Mouse (Mus musculus): Measurements from ENCODE around the gene Draxin. TPM values are rescaled to one million over a fixed set of nuclear protein-coding genes. Genes with fewer than 3 reads are reported as not detected.

Gene Draxin
- polyA plus RNA-seq, 1 experiment from 2014 or later, result 10.5 TPM

DNA sequence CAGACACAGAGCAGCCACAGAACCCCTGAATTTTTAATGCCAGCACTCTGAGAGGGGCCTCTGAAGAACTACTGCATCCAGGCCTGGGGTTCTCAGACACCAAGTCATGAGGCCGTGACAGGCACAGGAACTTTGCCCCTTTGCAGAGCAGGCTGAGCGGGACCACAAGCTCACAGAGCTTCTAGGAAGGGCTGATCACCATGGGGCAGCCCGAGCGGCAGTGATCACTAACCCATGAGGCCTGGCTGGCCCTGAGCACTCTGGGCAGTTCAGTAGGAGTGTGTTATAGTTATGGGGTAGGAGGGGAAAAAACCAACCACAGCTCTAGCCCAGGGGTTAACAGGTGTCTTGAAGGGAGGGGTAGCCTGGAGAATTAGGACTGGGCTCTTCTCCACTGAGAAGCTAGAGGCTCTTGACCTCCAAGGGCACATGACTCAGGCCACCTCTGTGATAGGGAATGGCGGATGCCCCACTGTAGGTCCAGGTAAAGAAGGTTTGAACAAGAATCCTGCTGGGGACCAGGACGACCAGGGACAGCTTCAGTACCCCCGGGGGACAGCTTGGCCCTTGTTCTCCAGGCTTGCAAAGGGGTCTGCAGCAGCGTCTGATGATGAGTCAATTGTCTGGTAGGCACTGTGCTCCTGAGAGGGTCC lies 50.4 kb downstream of the Draxin start:
- H3K4me2 ChIP-seq (ENCODE audit: low read depth), result no peak overlapping the region
- H3K4me3 ChIP-seq (ENCODE audit: low read depth, low read length), result no peak overlapping the region
- DNase-seq (ENCODE audit: low spot score) (no peak), ATAC-seq (ENCODE audit: insufficient read depth, low FRiP score, low TSS enrichment) (no peak)
- H3K9ac ChIP-seq (ENCODE audit: low read length), result no peak overlapping the region
- 83% methylated on average over 8 of the region's 8 CpGs for WGBS
- H3K27ac ChIP-seq (ENCODE audit: low read depth, low read length), result no peak overlapping the region
- peaks cover 5% of the 10 kb centered on the region; the same call in 1 of the 2 replicates for H3K4me1 ChIP-seq (ENCODE audit: control insufficient read depth, insufficient read depth, low read length)
- H3K36me3 ChIP-seq (ENCODE audit: control insufficient read depth, insufficient read depth, low read length), result no peaks in the 10 kb centered on the region
- no peaks in the 10 kb centered on the region for H3K9me3 ChIP-seq (ENCODE audit: control insufficient read depth, low read length)
- no peaks in the 10 kb centered on the region for H3K27me3 ChIP-seq (ENCODE audit: control insufficient read depth, insufficient read depth, low read length)

DNA sequence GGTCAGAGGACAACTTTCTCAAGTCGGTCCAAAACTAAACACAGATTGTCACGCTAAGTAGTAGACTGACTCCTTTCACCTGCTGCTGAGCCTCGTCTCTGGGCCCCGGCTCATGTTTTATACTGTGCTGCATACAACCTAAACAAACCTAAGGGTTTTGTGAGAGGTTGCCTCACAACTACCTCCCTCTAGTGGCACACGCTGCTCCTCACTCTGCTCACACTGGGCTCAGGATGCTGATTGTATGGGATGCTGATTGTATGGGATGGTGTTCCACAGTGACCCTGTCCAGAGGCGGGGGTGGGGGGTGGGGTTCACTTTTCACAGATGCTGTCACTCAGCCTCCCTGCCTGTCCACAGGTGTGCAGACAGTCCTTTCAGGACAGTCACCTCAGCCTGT lies 51.3 kb downstream of the Draxin start:
- DNase-seq (ENCODE audit: low spot score), result no peak
- WGBS, result 69% methylated on average over 6 of the region's 6 CpGs
- H3K4me3 ChIP-seq (ENCODE audit: low read depth, low read length), result no peak overlapping the region
- no peak overlapping the region for H3K4me2 ChIP-seq (ENCODE audit: low read depth)
- H3K27me3 ChIP-seq (ENCODE audit: control insufficient read depth, insufficient read depth, low read length), result no peaks in the 10 kb centered on the region
- no peak for ATAC-seq (ENCODE audit: insufficient read depth, low FRiP score, low TSS enrichment)
- H3K4me1 ChIP-seq (ENCODE audit: control insufficient read depth, insufficient read depth, low read length), result peaks cover 2% of the 10 kb centered on the region; the same call in 1 of the 2 replicates
- no peak overlapping the region for H3K9ac ChIP-seq (ENCODE audit: low read length)
- H3K36me3 ChIP-seq (ENCODE audit: control insufficient read depth, insufficient read depth, low read length), result no peaks in the 10 kb centered on the region
- no peaks in the 10 kb centered on the region for H3K9me3 ChIP-seq (ENCODE audit: control insufficient read depth, low read length)
- no peak overlapping the region for H3K27ac ChIP-seq (ENCODE audit: low read depth, low read length)

DNA sequence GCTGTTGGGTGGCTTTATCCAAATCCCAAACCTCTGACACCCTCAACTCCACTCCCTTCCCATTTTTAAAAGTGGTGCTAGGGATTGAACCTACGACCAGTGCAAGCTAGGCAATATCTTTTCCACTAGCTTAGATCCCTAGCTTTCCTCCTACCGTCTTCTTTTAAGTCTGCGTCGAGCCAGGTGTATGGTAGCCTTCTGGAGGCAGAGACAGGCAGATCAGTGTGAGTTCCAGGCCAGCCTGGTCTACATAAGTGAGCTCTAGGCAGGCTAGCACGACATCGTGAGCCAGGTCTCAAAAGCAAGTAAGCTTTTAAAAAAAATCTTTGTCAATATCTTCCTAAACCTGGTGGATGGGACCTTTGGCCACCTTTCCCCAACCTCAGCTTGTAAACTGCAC lies 54.6 kb downstream of the Draxin start:
- no peak for DNase-seq (ENCODE audit: low spot score)
- no peak overlapping the region for H3K9ac ChIP-seq (ENCODE audit: low read length)
- no peaks in the 10 kb centered on the region for H3K4me1 ChIP-seq (ENCODE audit: control insufficient read depth, insufficient read depth, low read length)
- no peaks in the 10 kb centered on the region for H3K9me3 ChIP-seq (ENCODE audit: control insufficient read depth, low read length)
- H3K27me3 ChIP-seq (ENCODE audit: control insufficient read depth, insufficient read depth, low read length), result no peaks in the 10 kb centered on the region
- H3K4me2 ChIP-seq (ENCODE audit: low read depth), result no peak overlapping the region
- H3K4me3 ChIP-seq (ENCODE audit: low read depth, low read length), result no peak overlapping the region
- WGBS, result 90% methylated on average over 6 of the region's 6 CpGs
- no peak for ATAC-seq (ENCODE audit: insufficient read depth, low FRiP score, low TSS enrichment)
- H3K36me3 ChIP-seq (ENCODE audit: control insufficient read depth, insufficient read depth, low read length), result no peaks in the 10 kb centered on the region
- H3K27ac ChIP-seq (ENCODE audit: low read depth, low read length), result no peak overlapping the region

DNA sequence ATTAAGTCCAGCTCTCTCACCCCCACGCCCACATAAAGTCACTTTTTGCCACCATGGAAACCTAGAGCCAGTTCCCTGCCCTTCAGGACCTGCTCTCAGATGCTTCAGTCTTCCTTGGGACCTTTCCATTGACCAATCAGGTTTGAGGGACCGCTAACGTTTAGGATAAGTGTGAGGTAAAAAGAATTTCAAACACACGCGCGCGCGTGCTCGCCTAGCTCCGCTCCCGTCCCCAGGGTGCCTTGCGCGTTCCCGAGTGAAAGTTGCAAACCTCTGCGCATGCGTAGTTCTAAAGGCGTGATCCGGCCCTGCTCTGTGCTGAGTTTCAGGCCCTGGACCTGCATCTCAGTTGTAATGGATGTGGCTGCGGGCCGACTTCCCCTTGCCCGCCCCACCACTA lies 55.2 kb downstream of the Draxin start:
- H3K36me3 ChIP-seq (ENCODE audit: control insufficient read depth, insufficient read depth, low read length), result no peaks in the 10 kb centered on the region
- DNase-seq (ENCODE audit: low spot score), result peak; percentile 70
- H3K27me3 ChIP-seq (ENCODE audit: control insufficient read depth, insufficient read depth, low read length), result no peaks in the 10 kb centered on the region
- H3K27ac ChIP-seq (ENCODE audit: low read depth, low read length), result no peak overlapping the region
- H3K9ac ChIP-seq (ENCODE audit: low read length), result peak overlapping the region; percentile 37
- WGBS, result 40% methylated on average over 21 of the region's 21 CpGs
- peak overlapping the region; percentile 51 for H3K4me2 ChIP-seq (ENCODE audit: low read depth)
- H3K4me1 ChIP-seq (ENCODE audit: control insufficient read depth, insufficient read depth, low read length), result no peaks in the 10 kb centered on the region
- H3K9me3 ChIP-seq (ENCODE audit: control insufficient read depth, low read length), result no peaks in the 10 kb centered on the region
- peak overlapping the region; percentile 18; the same call in 1 of the 2 replicates for H3K4me3 ChIP-seq (ENCODE audit: low read depth, low read length)
- ATAC-seq (ENCODE audit: insufficient read depth, low FRiP score, low TSS enrichment), result 0 out of 2 replicates have a peak, but pooled peaks have one; percentile 42

GRCm38 (mm10) chr4:148074521-148075189 lies 55.8 kb downstream of the Draxin start:
- peak overlapping the region; percentile 51 for H3K4me2 ChIP-seq (ENCODE audit: low read depth)

GRCm38 (mm10) chr4:148071508-148071907 lies 59.0 kb downstream of the Draxin start:
- WGBS, result 44% methylated on average over 5 of the region's 5 CpGs
- no peak for ATAC-seq (ENCODE audit: insufficient read depth, low FRiP score, low TSS enrichment)
- Histone ChIP-seq H3K36me3 (ENCODE audit: control insufficient read depth, insufficient read depth, low read length) (no peaks in the 10 kb centered on the region), H3K9ac (ENCODE audit: low read length) (no peak overlapping the region), H3K4me2 (ENCODE audit: low read depth) (no peak overlapping the region), H3K9me3 (ENCODE audit: control insufficient read depth, low read length) (no peaks in the 10 kb centered on the region), H3K4me3 (ENCODE audit: low read depth, low read length) (no peak overlapping the region), H3K4me1 (ENCODE audit: control insufficient read depth, insufficient read depth, low read length) (no peaks in the 10 kb centered on the region), H3K27me3 (ENCODE audit: control insufficient read depth, insufficient read depth, low read length) (no peaks in the 10 kb centered on the region), H3K27ac (ENCODE audit: low read depth, low read length) (no peak overlapping the region)
- no peak for DNase-seq (ENCODE audit: low spot score)

More at GRCm38 (mm10) chr4:148074521-148075189, 55.8 kb downstream of the Draxin start:
- Histone ChIP-seq H3K4me3 (ENCODE audit: low read depth, low read length) (peak overlapping the region; percentile 18; the same call in 1 of the 2 replicates), H3K4me1 (ENCODE audit: control insufficient read depth, insufficient read depth, low read length) (no peaks in the 10 kb centered on the region), H3K27me3 (ENCODE audit: control insufficient read depth, insufficient read depth, low read length) (no peaks in the 10 kb centered on the region), H3K36me3 (ENCODE audit: control insufficient read depth, insufficient read depth, low read length) (no peaks in the 10 kb centered on the region), H3K9me3 (ENCODE audit: control insufficient read depth, low read length) (no peaks in the 10 kb centered on the region), H3K9ac (ENCODE audit: low read length) (peak overlapping the region; percentile 37), H3K27ac (ENCODE audit: low read depth, low read length) (no peak overlapping the region)
- 57% methylated on average over 17 of the region's 17 CpGs for WGBS
- no peak; the same call in 1 of the 2 replicates for ATAC-seq (ENCODE audit: insufficient read depth, low FRiP score, low TSS enrichment)
- DNase-seq (ENCODE audit: low spot score), result no peak

DNA sequence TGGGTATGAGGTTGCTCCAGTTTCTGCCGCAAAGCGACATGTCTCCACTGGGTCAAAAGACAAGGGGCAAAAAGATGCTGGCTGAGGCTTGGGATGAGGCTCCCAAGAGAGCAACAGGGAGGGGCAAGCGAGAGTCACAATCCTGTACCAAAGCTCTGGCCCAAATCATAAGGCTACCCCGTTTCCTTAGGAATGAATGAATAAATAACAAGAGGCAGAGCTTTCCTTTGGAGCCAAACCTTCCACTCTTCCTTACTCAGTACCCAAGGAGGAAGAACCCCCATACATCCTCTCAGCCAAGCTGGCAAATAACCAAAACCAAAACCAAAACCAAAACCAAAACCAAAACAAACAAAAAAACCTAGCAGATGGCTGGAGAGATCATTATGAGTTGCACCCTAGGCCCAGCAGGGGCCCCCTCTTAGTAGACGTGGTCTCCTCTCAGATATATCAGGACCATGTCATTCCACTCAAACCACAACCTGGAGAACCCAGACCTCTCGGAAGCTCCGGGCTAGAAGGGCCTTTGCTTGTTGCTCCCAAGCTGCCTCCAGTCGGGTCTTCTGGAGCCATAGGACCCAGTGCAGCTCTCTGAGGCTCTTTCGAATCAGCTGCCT lies 60.8 kb downstream of the Draxin start:
- peaks cover 6% of the 10 kb centered on the region for H3K4me1 ChIP-seq (ENCODE audit: control insufficient read depth, insufficient read depth, low read length)
- no peaks in the 10 kb centered on the region for H3K27me3 ChIP-seq (ENCODE audit: control insufficient read depth, insufficient read depth, low read length)
- no peak for DNase-seq (ENCODE audit: low spot score)
- no peak overlapping the region for H3K4me2 ChIP-seq (ENCODE audit: low read depth)
- no peaks in the 10 kb centered on the region for H3K9me3 ChIP-seq (ENCODE audit: control insufficient read depth, low read length)
- WGBS, result 84% methylated on average over 9 of the region's 9 CpGs
- H3K4me3 ChIP-seq (ENCODE audit: low read depth, low read length), result no peak overlapping the region
- ATAC-seq (ENCODE audit: insufficient read depth, low FRiP score, low TSS enrichment), result no peak
- no peak overlapping the region for H3K9ac ChIP-seq (ENCODE audit: low read length)
- no peaks in the 10 kb centered on the region for H3K36me3 ChIP-seq (ENCODE audit: control insufficient read depth, insufficient read depth, low read length)
- no peak overlapping the region for H3K27ac ChIP-seq (ENCODE audit: low read depth, low read length)

GRCm38 (mm10) chr4:148067346-148067745 lies 63.2 kb downstream of the Draxin start:
- no peak overlapping the region for H3K9ac ChIP-seq (ENCODE audit: low read length)
- no peak overlapping the region for H3K27ac ChIP-seq (ENCODE audit: low read depth, low read length)
- H3K4me3 ChIP-seq (ENCODE audit: low read depth, low read length), result no peak overlapping the region
- no peaks in the 10 kb centered on the region for H3K27me3 ChIP-seq (ENCODE audit: control insufficient read depth, insufficient read depth, low read length)
- ATAC-seq (ENCODE audit: insufficient read depth, low FRiP score, low TSS enrichment) (no peak), DNase-seq (ENCODE audit: low spot score) (no peak)
- no peaks in the 10 kb centered on the region for H3K9me3 ChIP-seq (ENCODE audit: control insufficient read depth, low read length)
- peaks cover 6% of the 10 kb centered on the region for H3K4me1 ChIP-seq (ENCODE audit: control insufficient read depth, insufficient read depth, low read length)
- H3K4me2 ChIP-seq (ENCODE audit: low read depth), result no peak overlapping the region
- no peaks in the 10 kb centered on the region for H3K36me3 ChIP-seq (ENCODE audit: control insufficient read depth, insufficient read depth, low read length)
- WGBS, result 92% methylated on average over 8 of the region's 8 CpGs

Data from neural tube, embryonic 11.5 days (tissue).